Mouse (Mus musculus) embryonic facial prominence, embryonic 15.5 days (tissue): ENCODE data around the gene Tead4. TPM values are rescaled to one million over a fixed set of nuclear protein-coding genes. Genes with fewer than 3 reads are reported as not detected.
A peak's percentile ranks its signal among the peaks of the same experiment; 100 is the strongest.

ENCODE experiments used
- ATAC-seq: fragments of 200-750 bp; cut with Nextera tagmentation; 2 replicates; pipeline ENCODE4 v1.8.0; 2017; ENCODE audit warnings: low read depth, moderate TSS enrichment; ENCODE audit not compliant: insufficient number of reproducible peaks, low FRiP score, low TSS enrichment
- H3K27ac ChIP-seq: fragments of 300-500 bp; sonication (generic); replicated peaks from 2 replicates; pipeline ENCODE4 v1.5.1; 2015; ENCODE audit warnings: mild to moderate bottlenecking, inconsistent platforms
- H3K27me3 ChIP-seq: fragments of 300-500 bp; sonication (generic); 2 replicates; pipeline ENCODE4 v1.6.1; 2015; ENCODE audit warnings: inconsistent platforms
- H3K36me3 ChIP-seq: fragments of 300-500 bp; sonication (generic); 2 replicates; pipeline ENCODE4 v1.6.1; 2015; ENCODE audit warnings: mild to moderate bottlenecking, inconsistent platforms
- H3K4me1 ChIP-seq: fragments of 300-500 bp; sonication (generic); 2 replicates; pipeline ENCODE4 v1.6.1; 2015; ENCODE audit warnings: inconsistent platforms
- H3K4me2 ChIP-seq: fragments of 300-500 bp; sonication (generic); replicated peaks from 2 replicates; pipeline ENCODE4 v1.6.1; 2015; ENCODE audit warnings: mild to moderate bottlenecking, inconsistent platforms
- H3K4me3 ChIP-seq: fragments of 300-500 bp; sonication (generic); replicated peaks from 2 replicates; pipeline ENCODE4 v1.5.1; 2015; ENCODE audit warnings: mild to moderate bottlenecking, inconsistent platforms
- H3K9ac ChIP-seq: fragments of 300-500 bp; sonication (generic); 2 replicates; pipeline ENCODE4 v1.6.1; 2015; ENCODE audit warnings: inconsistent platforms
- H3K9me3 ChIP-seq: fragments of 300-500 bp; sonication (generic); replicated peaks from 2 replicates; pipeline ENCODE4 v1.6.1; 2016; ENCODE audit warnings: inconsistent platforms
- WGBS: fragments of 180-500 bp; shearing (Covaris S2); methylation state at CpG from one replicate; pipeline ENCODE4 v1.1.7; 2015; 5-methylcytosine and 5-hydroxymethylcytosine counted together
- polyA plus RNA-seq: library from polyadenylated mRNA; unstranded; fragments of >200 nt; fragmentation: Nextera tagmentation; extraction: Ambion mirVana; gene quantifications from 2 replicates; pipeline ENCODE4 v1.2.1, GENCODE M21; 2015

Tead4 gene
- 7.4 and 8.1 TPM in 2 replicates for polyA plus RNA-seq

DNA sequence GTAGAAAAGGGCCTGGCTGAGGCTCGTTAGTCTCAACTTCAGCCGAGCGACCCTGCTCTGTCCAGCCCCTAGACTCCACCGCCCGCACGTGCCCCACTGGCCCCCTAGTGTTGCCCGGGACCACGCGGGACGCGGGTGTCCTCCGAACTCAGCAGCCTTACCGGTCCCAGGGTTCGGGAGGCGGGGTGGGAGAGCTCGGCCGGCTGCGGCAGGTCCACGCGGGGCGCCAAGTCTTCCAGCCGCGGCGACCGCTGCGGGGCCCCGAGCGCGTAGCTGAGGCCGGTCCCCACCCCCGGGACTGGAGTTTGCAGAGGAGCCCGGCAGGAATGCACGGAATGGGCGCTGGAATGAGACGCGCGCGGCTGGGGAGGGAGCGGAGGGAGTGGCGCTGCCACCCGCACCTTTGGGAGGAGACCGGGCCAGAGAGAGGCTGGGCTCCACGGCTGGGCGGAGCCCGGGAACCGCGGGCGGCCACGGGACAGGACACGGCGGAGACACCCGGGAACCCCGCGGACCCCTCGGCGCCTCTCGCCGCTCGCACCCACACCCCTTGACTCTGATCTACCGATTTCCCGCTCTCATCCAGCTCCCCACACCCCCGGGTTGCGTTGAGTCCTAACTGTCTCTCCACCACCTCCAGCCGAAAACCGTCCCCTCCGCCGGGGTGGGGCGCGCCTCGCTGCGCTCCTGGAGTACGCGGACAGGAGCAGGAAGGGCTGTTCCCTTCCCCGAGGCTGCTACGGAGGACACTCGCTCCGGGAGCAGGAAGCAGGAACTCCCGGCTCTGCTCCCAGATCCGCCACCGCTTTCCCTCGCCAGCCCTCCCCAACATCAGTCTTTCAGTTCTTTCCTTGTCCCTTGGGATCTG lies at the start of gene Tead4:
Tead4 (minus strand) TSS at position 690 of the 868 bp plus-strand sequence.
- under 1% methylated on average over 79 of the region's 81 CpGs for WGBS
- Histone ChIP-seq H3K27ac (peak within 1 kb of the TSS; percentile 63), H3K27me3 (peaks cover 24% of the 10 kb centered on the region)

DNA sequence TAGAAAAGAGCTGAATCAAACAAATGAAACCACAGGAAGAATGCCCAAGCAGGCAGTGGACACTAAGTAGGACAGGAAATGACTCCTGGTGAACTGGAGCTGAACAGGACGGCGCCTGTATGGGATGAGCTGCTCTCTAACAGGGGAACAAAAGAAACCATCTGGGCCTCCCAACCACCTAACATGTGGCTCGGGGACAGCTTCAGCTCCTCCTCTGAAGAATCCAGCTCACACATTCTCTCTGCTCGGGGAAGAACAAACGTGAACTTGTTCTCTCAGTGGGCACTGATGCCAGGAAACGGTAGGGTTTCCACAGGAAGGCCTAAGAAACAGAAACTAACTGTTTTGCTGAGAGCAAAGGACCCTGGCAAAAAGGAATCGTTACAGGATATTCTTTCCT lies 49.1 kb upstream of the Tead4 start:
- no peak overlapping the region for H3K4me2 ChIP-seq
- WGBS = 24% methylated on average over 7 of the region's 7 CpGs
- ATAC-seq = no peak

More for the DNA sequence above, at the start of gene Tead4:
- peak within 1 kb of the TSS; percentile 44 for H3K9ac ChIP-seq
- peak within 1 kb of the TSS; percentile 68 for H3K4me3 ChIP-seq
- peaks cover 48% of the 10 kb centered on the region for H3K4me1 ChIP-seq
- no peaks in the 10 kb centered on the region for H3K9me3 ChIP-seq
- peak within 1 kb of the TSS; percentile 98 for H3K4me2 ChIP-seq
- no peaks in the 10 kb centered on the region for H3K36me3 ChIP-seq
- peak; percentile 85 for ATAC-seq

DNA sequence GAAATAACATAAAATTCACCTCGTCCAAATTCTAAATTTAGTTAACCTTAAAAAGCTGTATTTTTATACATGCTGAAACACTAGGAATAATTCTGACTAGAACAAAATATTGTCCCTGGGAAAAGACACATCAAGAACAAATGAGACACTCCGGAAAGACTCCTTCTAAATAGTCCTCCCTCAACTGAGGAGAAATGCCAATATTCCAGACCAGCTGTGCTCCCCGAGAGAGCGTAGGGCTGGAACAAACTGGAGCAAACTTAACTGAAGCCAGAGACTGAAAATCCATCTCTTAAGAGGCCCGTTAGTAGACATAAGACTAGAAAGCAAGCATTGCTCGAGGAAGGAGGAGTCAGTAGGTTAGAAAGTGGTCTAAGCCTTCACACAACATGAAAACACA lies 46.2 kb upstream of the Tead4 start:
- Histone ChIP-seq H3K36me3 (peaks cover 16% of the 10 kb centered on the region; the same call in 1 of the 2 replicates), H3K9ac (no peak overlapping the region), H3K27me3 (no peaks in the 10 kb centered on the region), H3K4me1 (peaks cover 24% of the 10 kb centered on the region), H3K4me2 (no peak overlapping the region), H3K27ac (peak overlapping the region; percentile 68), H3K4me3 (no peak overlapping the region), H3K9me3 (no peaks in the 10 kb centered on the region)
- no peak for ATAC-seq
- 55% methylated on average over 6 of the region's 6 CpGs for WGBS

More for the DNA sequence above, 49.1 kb upstream of the Tead4 start:
- Histone ChIP-seq H3K27me3 (no peaks in the 10 kb centered on the region), H3K27ac (peak overlapping the region; percentile 29), H3K36me3 (peaks cover 8% of the 10 kb centered on the region; the same call in 1 of the 2 replicates), H3K4me3 (no peak overlapping the region), H3K4me1 (peaks cover 36% of the 10 kb centered on the region), H3K9me3 (no peaks in the 10 kb centered on the region), H3K9ac (no peak overlapping the region)

DNA sequence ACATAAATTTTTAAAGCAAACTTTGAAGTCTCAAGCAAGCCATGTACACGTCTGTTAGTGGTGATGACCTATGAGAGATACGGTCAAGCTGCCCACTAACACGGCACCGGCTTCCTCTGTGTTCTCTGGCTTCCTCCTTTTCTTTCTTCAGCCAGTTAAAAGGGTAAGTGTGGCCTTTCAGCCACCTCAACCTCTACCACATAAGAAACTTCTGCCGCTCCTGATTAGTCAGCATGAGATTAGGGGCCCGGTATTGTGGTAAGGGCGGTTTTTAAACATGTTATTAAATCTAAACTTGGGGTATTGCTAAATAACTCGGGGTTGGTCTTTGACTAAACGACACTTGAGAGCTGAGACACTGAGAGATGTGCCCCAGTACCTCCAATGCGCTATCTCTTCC lies 45.0 kb upstream of the Tead4 start:
- peaks cover 28% of the 10 kb centered on the region for H3K4me1 ChIP-seq
- H3K27me3 ChIP-seq = no peaks in the 10 kb centered on the region
- no peaks in the 10 kb centered on the region for H3K9me3 ChIP-seq
- H3K27ac ChIP-seq = no peak overlapping the region
- 79% methylated on average over 10 of the region's 10 CpGs for WGBS
- peaks cover 13% of the 10 kb centered on the region; the same call in 1 of the 2 replicates for H3K36me3 ChIP-seq
- no peak overlapping the region for H3K4me3 ChIP-seq
- no peak overlapping the region for H3K4me2 ChIP-seq
- H3K9ac ChIP-seq = no peak overlapping the region
- no peak for ATAC-seq

DNA sequence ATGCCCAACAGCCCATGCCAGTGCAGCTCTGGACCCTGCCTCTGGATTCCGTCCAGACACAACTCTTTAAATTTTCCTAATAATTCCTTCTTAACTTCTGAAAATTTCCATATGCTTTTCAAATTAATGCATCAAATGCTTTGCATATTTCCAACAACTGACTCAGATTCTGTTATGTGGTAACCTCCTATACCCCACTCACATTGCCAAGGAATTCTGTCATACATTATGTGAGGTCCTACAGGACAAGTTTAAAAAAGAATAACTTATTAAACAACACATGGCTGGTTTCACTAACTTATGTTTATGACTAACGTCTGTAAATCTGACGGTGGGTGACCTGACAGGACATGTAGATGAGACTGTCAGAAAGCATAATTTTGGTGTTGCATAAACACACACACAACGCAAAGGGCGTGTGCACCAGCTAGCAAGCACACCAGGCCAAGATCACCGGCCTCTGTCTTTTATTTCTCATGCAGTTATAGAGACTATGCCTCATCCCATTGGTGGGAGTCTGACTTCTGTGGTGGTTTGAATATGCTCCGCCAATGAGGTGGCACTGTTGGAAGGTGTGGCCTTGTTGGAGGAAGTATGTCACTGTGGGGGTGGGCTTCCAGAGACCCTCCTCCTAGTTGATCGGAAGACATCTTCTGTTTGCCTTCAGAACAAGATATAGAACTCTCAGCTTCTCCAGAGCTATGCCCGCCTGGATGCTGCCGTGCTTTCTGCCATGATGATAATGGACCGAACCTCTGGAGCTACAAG lies 41.5 kb upstream of the Tead4 start:
- Histone ChIP-seq H3K36me3 (peaks cover 12% of the 10 kb centered on the region; the same call in 1 of the 2 replicates), H3K9me3 (no peaks in the 10 kb centered on the region), H3K9ac (no peak overlapping the region), H3K4me3 (no peak overlapping the region), H3K4me2 (no peak overlapping the region), H3K27ac (0 out of 2 replicates have a peak overlapping the region, but pooled peaks have one; percentile 13), H3K27me3 (no peaks in the 10 kb centered on the region), H3K4me1 (peaks cover 42% of the 10 kb centered on the region)
- 76% methylated on average over 11 of the region's 11 CpGs for WGBS
- ATAC-seq = no peak

DNA sequence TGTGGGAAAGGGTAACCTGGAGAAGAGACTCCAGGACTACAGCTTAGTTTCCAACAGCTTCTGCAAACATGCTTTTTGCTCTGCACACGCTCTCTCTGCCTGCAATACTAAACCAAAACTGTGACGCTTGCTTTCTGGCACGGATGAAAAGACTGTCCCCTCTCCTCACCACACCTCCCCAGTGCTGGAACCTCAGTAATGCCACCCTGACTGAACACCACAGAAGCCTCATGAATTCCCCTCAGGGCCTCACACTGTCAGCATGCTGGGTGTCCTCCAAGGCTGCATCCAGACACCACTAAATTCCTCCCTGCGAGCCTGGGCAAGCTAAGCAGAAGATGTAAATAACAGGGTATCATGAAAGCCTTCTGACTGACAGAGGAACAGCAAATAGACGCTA lies 38.3 kb upstream of the Tead4 start:
- Histone ChIP-seq H3K9ac (no peak overlapping the region), H3K4me2 (no peak overlapping the region), H3K27me3 (no peaks in the 10 kb centered on the region), H3K27ac (peak overlapping the region; percentile 61), H3K9me3 (no peaks in the 10 kb centered on the region), H3K4me3 (no peak overlapping the region), H3K4me1 (peaks cover 43% of the 10 kb centered on the region), H3K36me3 (peaks cover 34% of the 10 kb centered on the region)
- WGBS = 16% methylated on average over 5 of the region's 5 CpGs
- ATAC-seq = peak; percentile 87

DNA sequence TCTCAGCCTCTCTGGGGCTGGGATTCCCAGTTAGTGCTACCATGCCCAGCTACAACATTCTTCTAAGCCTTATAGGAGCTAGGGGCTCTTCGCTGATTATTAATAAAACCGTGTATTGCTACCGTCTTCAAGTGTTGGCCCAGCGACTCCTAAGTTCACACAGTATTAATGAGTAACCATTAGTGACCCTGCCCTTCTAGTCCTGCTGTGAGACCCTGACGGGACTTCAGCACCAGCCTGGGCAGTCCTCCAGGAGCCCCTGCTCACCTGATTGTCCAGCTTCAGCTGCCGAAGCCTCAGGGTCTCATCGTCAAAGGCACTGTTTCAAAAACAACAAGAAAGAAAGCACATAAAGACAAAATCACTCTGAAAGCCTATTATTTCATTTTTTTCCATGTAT lies 36.8 kb upstream of the Tead4 start:
- no peak overlapping the region for H3K4me2 ChIP-seq
- peaks cover 42% of the 10 kb centered on the region for H3K36me3 ChIP-seq
- H3K9ac ChIP-seq = no peak overlapping the region
- no peaks in the 10 kb centered on the region for H3K9me3 ChIP-seq
- no peak for ATAC-seq
- WGBS = 79% methylated on average over 7 of the region's 7 CpGs
- peaks cover 40% of the 10 kb centered on the region for H3K4me1 ChIP-seq
- no peak overlapping the region for H3K4me3 ChIP-seq
- H3K27ac ChIP-seq = no peak overlapping the region
- no peaks in the 10 kb centered on the region for H3K27me3 ChIP-seq

DNA sequence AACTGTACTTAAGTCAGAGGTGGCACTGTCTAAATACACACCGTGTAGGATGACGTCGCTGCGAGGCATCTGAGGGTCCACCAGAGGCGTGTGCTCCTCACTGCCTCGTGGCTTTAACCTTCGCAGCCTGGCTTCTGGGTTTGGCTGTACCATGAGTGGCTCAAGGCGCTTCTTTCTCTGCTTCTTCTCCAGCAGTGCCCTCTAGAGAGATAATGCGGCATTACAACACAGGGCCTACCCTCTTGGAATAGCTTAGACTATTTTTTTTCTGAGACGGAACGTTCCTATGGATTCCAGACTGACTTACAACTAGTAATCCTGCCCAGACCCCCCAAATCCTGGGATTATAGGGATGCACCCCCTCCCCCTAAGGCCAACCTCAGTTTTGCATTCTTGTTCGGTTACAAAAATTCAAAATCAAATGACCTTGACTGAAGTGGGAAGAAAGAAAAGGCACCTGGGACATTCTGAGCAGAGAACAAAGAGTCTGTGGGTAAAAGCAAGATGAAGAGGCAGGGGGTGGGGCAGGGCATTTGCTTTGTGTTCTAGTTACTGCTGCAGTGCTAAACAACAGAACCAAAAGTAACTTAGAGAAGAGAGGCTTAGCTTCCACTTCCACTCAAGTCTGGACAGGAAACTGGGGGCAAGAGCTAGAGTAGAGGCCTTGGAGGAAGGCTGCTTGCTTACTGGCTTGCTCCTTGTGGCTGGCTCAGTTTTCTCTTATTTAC lies 33.9 kb upstream of the Tead4 start:
- Histone ChIP-seq H3K27ac (peak overlapping the region; percentile 14; the same call in 1 of the 2 replicates), H3K27me3 (no peaks in the 10 kb centered on the region), H3K36me3 (peaks cover 60% of the 10 kb centered on the region), H3K4me3 (no peak overlapping the region), H3K4me2 (no peak overlapping the region), H3K4me1 (peaks cover 25% of the 10 kb centered on the region), H3K9ac (no peak overlapping the region), H3K9me3 (peaks cover 8% of the 10 kb centered on the region; the same call in 1 of the 2 replicates)
- ATAC-seq = 0 out of 2 replicates have a peak, but pooled peaks have one; percentile 48
- WGBS = 14% methylated on average over 12 of the region's 12 CpGs

DNA sequence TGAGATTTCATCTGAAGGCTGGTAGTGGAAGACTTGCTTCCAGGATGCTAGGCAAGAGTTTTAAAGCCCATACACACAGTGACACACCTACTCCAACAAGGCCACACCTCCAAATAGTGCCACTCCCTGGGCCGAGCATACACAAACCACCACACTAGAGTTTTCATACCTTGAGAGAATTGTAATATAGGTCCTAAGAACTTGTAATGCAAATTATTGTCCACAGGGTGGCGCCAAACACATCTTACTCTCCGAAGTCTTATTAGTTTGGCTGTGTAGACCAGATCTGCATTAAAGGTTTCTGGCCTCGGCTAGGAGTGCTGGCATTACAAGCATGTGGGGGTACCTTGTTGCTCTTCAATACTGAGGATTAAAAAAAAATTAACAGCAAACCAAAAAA lies 17.7 kb upstream of the Tead4 start:
- no peak for ATAC-seq
- H3K4me3 ChIP-seq = no peak overlapping the region
- no peak overlapping the region for H3K27ac ChIP-seq
- H3K9me3 ChIP-seq = no peaks in the 10 kb centered on the region
- 6% methylated on average over 4 of the region's 4 CpGs for WGBS
- H3K36me3 ChIP-seq = peaks cover 22% of the 10 kb centered on the region
- H3K4me2 ChIP-seq = no peak overlapping the region
- no peak overlapping the region for H3K9ac ChIP-seq
- H3K27me3 ChIP-seq = no peaks in the 10 kb centered on the region
- no peaks in the 10 kb centered on the region for H3K4me1 ChIP-seq

DNA sequence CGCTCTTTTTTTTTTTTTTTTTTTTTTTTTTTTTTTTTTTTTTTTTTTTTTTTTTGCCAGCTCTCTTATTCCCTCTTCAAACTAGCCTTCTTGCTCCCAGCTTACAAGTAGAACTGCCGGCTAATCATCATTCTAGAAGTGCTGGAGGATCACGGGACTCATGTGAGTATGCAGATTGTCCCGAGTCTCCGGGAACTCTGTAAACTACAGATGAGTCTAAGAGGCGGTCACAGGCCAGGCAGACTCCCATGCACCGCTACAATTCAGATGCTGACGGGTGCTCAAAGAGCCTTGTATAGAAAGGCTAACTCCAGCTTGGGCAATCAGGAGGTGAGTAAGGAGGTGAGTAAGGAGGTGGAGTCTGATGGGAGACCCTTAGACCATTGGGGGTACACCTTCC lies 15.0 kb upstream of the Tead4 start:
- no peaks in the 10 kb centered on the region for H3K27me3 ChIP-seq
- WGBS = 80% methylated on average over 8 of the region's 8 CpGs
- no peak for ATAC-seq
- H3K4me1 ChIP-seq = no peaks in the 10 kb centered on the region
- H3K27ac ChIP-seq = no peak overlapping the region
- H3K4me2 ChIP-seq = no peak overlapping the region
- H3K9me3 ChIP-seq = no peaks in the 10 kb centered on the region
- no peak overlapping the region for H3K4me3 ChIP-seq
- H3K9ac ChIP-seq = no peak overlapping the region
- H3K36me3 ChIP-seq = no peaks in the 10 kb centered on the region

DNA sequence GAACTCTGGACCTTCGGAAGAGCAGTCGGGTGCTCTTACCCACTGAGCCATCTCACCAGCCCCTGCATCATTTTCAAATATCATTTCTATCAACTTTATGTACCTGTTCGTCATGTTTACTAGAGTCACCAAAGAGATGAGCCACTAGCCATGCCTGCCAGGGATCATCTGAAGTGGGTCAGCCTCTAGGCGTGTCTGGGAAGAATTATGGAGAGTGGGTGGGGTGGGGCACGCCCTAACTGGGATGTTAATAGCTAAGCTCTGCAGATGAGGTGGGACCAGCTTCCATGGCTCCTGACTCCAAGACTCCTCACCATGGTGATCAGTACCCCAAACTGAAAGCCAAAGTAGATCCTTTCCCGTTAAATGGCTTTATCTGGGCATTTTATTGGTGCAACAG lies 14.2 kb upstream of the Tead4 start:
- no peaks in the 10 kb centered on the region for H3K27me3 ChIP-seq
- no peaks in the 10 kb centered on the region for H3K36me3 ChIP-seq
- ATAC-seq = no peak
- H3K9ac ChIP-seq = no peak overlapping the region
- no peak overlapping the region for H3K4me3 ChIP-seq
- H3K4me1 ChIP-seq = no peaks in the 10 kb centered on the region
- no peaks in the 10 kb centered on the region for H3K9me3 ChIP-seq
- 76% methylated on average over 6 of the region's 6 CpGs for WGBS
- no peak overlapping the region for H3K4me2 ChIP-seq
- H3K27ac ChIP-seq = no peak overlapping the region
